Mouse (Mus musculus) brain, embryonic 14.5 days (tissue): ENCODE results near the gene Cdc40.

Experiments
- CTCF ChIP-seq: fragments of 200-500 bp; IDR thresholded peaks from 2 replicates; pipeline ENCODE4 v1.5.1; 2012; ENCODE audit warnings: inconsistent platforms, mild to moderate bottlenecking, moderate library complexity, borderline replicate concordance; ENCODE audit not compliant: insufficient read depth, insufficient read length; ENCODE audit errors: extremely low read depth
- POLR2A ChIP-seq: fragments of 200-500 bp; IDR thresholded peaks from 2 replicates; pipeline ENCODE4 v1.6.1; 2012; ENCODE audit warnings: mild to moderate bottlenecking, inconsistent platforms, borderline replicate concordance; ENCODE audit not compliant: poor library complexity, insufficient read depth, insufficient read length, severe bottlenecking; ENCODE audit errors: extremely low read depth

- no peak for TF ChIP-seq CTCF
- no peak for TF ChIP-seq POLR2A
Measured at GRCm38 (mm10) chr10:40844546-40844945, 38.6 kb downstream of the Cdc40 start.
